Mouse (Mus musculus) forebrain, embryonic 12.5 days (tissue): ENCODE measurements at regions not wholly inside any gene's neighbourhood (a gene's known extent, or its start where the extent isn't known, plus 50 kb on each side); places are given as distances from the start of the nearest gene placed in this dataset.

Experiments
- ATAC-seq: fragments of 200-750 bp; cut with Nextera tagmentation; 2 replicates; pipeline ENCODE4 v1.8.0; 2017; ENCODE audit warnings: moderate TSS enrichment; ENCODE audit not compliant: low FRiP score
- H3K27ac ChIP-seq: fragments of 300-500 bp; sonication (generic); 2 replicates; pipeline ENCODE4 v1.5.1; 2016; ENCODE audit warnings: mild to moderate bottlenecking
- H3K27me3 ChIP-seq: fragments of 300-500 bp; sonication (generic); 2 replicates; pipeline ENCODE4 v1.6.1; 2016; ENCODE audit warnings: mild to moderate bottlenecking
- H3K36me3 ChIP-seq: fragments of 300-500 bp; sonication (generic); replicated peaks from 2 replicates; pipeline ENCODE4 v1.6.1; 2016; ENCODE audit warnings: mild to moderate bottlenecking
- H3K4me1 ChIP-seq: fragments of 300-500 bp; sonication (generic); 2 replicates; pipeline ENCODE4 v1.6.1; 2016
- H3K4me2 ChIP-seq: fragments of 300-500 bp; sonication (generic); 2 replicates; pipeline ENCODE4 v1.6.1; 2016; ENCODE audit warnings: mild to moderate bottlenecking, moderate library complexity
- H3K4me3 ChIP-seq: fragments of 300-500 bp; sonication (generic); replicated peaks from 2 replicates; pipeline ENCODE4 v1.5.1; 2016; ENCODE audit warnings: mild to moderate bottlenecking
- H3K9ac ChIP-seq: fragments of 300-500 bp; sonication (generic); 2 replicates; pipeline ENCODE4 v1.6.1; 2016; ENCODE audit warnings: mild to moderate bottlenecking
- H3K9me3 ChIP-seq: fragments of 300-500 bp; sonication (generic); 2 replicates; pipeline ENCODE4 v1.6.1; 2016
- WGBS: fragments of 180-500 bp; shearing (Covaris S2); methylation state at CpG from one replicate; pipeline ENCODE4 v1.1.7; 2016; 5-methylcytosine and 5-hydroxymethylcytosine counted together

DNA sequence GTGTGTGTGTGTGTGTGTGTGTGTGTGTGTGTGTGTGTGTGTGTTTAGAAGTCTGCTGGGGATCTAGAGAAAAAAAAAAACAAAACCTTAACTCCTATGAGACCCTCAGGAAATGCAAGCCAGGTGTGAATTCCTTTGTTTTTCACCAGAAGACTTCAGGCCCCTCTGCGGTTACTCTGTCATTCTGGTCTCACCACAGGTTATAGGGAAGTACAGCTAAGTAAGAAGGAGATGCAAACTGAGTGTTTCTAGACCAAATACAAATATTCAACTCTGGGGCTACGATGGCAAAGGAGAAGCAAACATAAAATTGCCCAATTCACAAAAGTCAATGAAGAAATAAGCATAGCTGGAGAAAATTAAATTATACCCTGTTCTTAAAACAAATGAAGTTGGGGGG lies 54.9 kb upstream of the Basp1 start:
- Histone ChIP-seq H3K4me2 (no peak overlapping the region), H3K4me3 (no peak overlapping the region), H3K27me3 (0 out of 2 replicates have a peak, but pooled peaks cover 5% of the 10 kb centered on the region), H3K9ac (no peak overlapping the region), H3K27ac (no peak overlapping the region), H3K4me1 (no peaks in the 10 kb centered on the region), H3K9me3 (no peaks in the 10 kb centered on the region), H3K36me3 (no peaks in the 10 kb centered on the region)
- WGBS = 87% methylated on average over 2 of the region's 2 CpGs
- ATAC-seq = no peak

DNA sequence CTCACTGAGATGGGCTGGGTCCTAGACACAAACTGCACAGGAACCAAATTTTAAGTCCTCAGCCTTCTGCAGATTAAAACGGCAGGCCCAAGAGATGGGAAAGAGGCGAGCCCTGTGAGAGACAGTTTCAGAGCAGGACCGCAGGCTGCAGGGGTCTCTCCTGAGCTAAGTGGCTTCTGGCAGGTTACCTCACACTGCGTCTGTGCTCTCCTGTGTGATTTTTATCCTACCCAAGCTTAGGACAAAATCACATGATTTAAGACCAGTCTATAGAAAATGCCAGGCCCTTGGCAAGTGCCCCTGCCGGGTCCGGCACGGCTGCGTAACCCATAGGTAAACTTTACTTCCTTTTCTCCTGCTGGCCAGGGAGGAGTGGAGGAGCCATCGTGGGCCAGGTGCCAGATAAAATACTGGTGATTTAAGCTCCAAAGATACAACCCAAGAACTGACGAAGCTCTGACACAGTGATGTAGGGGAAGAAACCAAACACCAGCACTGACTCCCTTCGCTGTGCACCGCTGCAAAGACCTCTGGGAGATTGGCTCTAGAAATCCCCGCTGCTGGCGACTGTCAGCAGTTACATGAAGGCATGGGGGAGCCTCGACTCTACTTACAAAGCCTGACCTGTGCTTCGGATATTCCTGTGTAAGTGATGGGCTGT lies 55.8 kb upstream of the Basp1 start:
- H3K9me3 ChIP-seq = no peaks in the 10 kb centered on the region
- H3K27ac ChIP-seq = no peak overlapping the region
- 78% methylated on average over 16 of the region's 16 CpGs for WGBS
- no peak for ATAC-seq
- H3K36me3 ChIP-seq = no peaks in the 10 kb centered on the region
- H3K4me3 ChIP-seq = no peak overlapping the region
- no peaks in the 10 kb centered on the region for H3K4me1 ChIP-seq
- H3K4me2 ChIP-seq = no peak overlapping the region
- no peak overlapping the region for H3K9ac ChIP-seq
- H3K27me3 ChIP-seq = 0 out of 2 replicates have a peak, but pooled peaks cover 5% of the 10 kb centered on the region

DNA sequence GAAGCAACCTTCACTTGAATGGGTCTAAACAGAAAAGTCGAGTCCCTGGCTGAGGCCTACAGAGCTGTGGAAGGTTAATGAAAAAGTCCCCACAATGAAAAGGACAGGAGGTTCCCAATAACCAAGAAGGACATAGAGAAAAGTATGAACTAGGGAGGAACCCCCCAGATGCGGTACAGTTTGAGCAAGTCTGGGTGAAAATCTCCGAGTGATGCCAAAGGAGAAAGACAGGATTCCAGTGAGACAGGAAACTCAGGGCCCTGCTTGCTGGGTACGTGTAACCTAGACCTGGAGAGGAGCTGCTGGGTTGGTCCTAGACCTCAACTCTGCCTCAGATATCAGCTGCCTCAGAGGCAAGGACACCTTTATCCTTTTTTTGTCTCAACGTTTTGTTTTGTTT lies 57.8 kb upstream of the Basp1 start:
- Histone ChIP-seq H3K4me2 (no peak overlapping the region), H3K4me3 (no peak overlapping the region), H3K27me3 (0 out of 2 replicates have a peak, but pooled peaks cover 5% of the 10 kb centered on the region), H3K4me1 (no peaks in the 10 kb centered on the region), H3K9ac (no peak overlapping the region), H3K9me3 (no peaks in the 10 kb centered on the region), H3K36me3 (no peaks in the 10 kb centered on the region), H3K27ac (no peak overlapping the region)
- WGBS = 81% methylated on average over 5 of the region's 5 CpGs
- no peak for ATAC-seq

DNA sequence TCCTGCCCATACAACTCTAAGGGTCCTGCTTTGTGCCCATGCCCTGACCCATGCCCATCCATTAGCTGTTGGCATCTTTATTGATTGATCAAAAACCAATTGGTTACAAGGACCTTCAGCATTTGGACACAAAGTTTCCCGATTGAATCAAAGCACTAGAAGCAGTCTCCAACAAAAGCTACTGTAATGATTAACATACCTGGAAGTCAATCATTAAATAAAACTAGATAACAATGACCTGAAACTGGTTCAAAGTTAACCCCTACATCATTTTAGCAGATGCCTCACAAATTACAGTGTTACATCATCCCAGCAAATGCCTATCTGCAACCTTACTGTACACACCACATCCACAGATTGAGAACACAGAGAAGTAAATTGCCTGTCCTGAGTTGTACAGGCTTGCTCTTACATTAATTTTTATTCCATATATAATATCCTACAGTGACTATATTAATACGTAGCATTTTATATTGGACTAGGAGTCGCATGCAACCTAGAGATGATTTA lies 59.7 kb upstream of the Basp1 start:
- Histone ChIP-seq H3K4me2 (no peak overlapping the region), H3K4me3 (no peak overlapping the region), H3K27me3 (0 out of 2 replicates have a peak, but pooled peaks cover 5% of the 10 kb centered on the region), H3K36me3 (no peaks in the 10 kb centered on the region), H3K4me1 (no peaks in the 10 kb centered on the region), H3K27ac (no peak overlapping the region), H3K9me3 (no peaks in the 10 kb centered on the region), H3K9ac (no peak overlapping the region)
- 93% methylated on average over 3 of the region's 3 CpGs for WGBS
- ATAC-seq = no peak

DNA sequence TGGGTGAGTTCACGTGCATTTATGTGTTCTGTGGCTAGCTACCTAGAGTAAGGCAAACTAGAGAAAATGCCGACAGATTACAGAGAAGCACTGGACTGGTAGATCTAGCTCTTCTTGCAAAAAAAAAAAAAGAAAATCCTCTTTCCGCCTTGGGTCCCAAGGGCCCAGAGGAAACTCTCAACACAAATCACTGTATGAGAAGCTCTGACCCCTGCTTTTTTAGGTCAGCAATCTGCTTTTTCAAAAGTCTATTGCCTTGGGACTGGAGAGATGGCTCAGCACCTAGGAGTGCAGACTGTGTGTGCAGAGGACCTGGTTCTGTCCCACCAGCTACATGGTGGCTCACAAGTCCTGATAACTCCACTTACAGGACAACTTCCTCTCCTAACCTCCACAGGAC lies 60.5 kb upstream of the Basp1 start:
- Histone ChIP-seq H3K4me2 (no peak overlapping the region), H3K27ac (no peak overlapping the region), H3K4me1 (no peaks in the 10 kb centered on the region), H3K9me3 (no peaks in the 10 kb centered on the region), H3K36me3 (no peaks in the 10 kb centered on the region), H3K4me3 (no peak overlapping the region), H3K27me3 (peaks cover 5% of the 10 kb centered on the region; the same call in 1 of the 2 replicates), H3K9ac (no peak overlapping the region)
- no peak for ATAC-seq
- WGBS = 90% methylated on average over 3 of the region's 3 CpGs

DNA sequence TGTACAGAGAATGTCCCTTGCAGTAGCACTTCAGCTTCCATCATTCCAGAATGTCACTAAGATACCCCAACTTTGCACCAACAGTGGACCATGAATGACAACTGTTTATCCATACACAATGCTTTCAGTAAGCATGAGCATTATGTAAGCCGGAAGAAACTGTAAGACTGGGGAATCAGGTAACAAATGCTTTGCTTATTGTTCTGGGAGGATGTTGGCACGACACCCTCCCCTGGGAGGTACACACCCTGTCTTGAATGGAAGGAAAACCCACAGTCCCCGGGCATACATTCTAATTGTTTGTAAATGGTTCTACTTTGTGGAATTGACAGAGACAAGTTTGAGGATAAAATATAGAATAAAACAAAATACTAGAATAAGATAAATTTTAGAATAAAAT lies 69.0 kb upstream of the Basp1 start:
- 72% methylated on average over 3 of the region's 3 CpGs for WGBS
- Histone ChIP-seq H3K9ac (no peak overlapping the region), H3K4me2 (no peak overlapping the region), H3K9me3 (no peaks in the 10 kb centered on the region), H3K27me3 (peaks cover 30% of the 10 kb centered on the region), H3K36me3 (no peaks in the 10 kb centered on the region), H3K4me1 (no peaks in the 10 kb centered on the region), H3K4me3 (no peak overlapping the region), H3K27ac (no peak overlapping the region)
- ATAC-seq = no peak

DNA sequence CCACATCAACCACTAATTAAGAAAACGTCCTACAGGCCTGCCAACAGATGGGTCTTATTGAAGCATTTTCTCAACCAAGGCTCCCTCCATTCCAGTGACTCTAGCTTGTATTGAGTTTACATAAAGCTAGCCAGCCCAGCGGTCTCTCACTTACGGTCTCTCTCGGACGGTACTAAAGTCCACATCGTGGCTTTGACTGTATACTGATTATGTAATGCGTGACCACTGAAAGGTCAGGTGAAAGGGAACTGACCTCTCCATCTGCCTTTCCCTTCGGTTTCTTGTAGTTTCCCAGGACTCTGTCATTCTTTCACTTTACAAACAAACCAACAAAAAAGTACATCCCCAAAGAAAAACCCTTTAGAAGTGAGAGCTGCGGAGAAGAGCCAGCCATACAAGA lies 71.8 kb upstream of the Basp1 start:
- H3K9me3 ChIP-seq = no peaks in the 10 kb centered on the region
- 0 out of 2 replicates have a peak, but pooled peaks have one; percentile 20 for ATAC-seq
- H3K4me3 ChIP-seq = no peak overlapping the region
- peaks cover 56% of the 10 kb centered on the region for H3K27me3 ChIP-seq
- 70% methylated on average over 9 of the region's 9 CpGs for WGBS
- H3K4me2 ChIP-seq = no peak overlapping the region
- H3K4me1 ChIP-seq = no peaks in the 10 kb centered on the region
- H3K27ac ChIP-seq = no peak overlapping the region
- no peaks in the 10 kb centered on the region for H3K36me3 ChIP-seq
- no peak overlapping the region for H3K9ac ChIP-seq

DNA sequence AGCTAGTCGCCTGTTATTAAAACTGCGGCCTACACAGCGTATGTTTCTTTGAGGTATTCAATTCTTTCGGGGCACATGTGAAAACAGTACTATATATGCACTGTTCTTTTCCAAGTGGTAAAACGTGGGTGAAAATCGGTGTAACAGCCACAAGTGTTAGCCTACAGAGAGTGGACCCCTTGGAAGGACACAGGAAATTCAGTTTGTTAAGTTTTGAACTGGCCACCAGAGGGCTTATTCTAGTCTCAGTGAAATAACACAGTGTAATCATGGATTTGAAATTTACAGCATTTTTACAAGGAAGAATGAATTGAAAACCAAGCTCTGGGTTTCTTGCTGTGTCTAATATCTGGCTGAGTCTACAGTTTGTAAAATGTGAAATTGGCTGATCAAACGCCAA lies 72.6 kb upstream of the Basp1 start:
- Histone ChIP-seq H3K9ac (no peak overlapping the region), H3K4me2 (no peak overlapping the region), H3K27me3 (peaks cover 57% of the 10 kb centered on the region), H3K4me3 (no peak overlapping the region), H3K9me3 (no peaks in the 10 kb centered on the region), H3K36me3 (no peaks in the 10 kb centered on the region), H3K27ac (no peak overlapping the region), H3K4me1 (no peaks in the 10 kb centered on the region)
- 83% methylated on average over 7 of the region's 7 CpGs for WGBS
- no peak for ATAC-seq

DNA sequence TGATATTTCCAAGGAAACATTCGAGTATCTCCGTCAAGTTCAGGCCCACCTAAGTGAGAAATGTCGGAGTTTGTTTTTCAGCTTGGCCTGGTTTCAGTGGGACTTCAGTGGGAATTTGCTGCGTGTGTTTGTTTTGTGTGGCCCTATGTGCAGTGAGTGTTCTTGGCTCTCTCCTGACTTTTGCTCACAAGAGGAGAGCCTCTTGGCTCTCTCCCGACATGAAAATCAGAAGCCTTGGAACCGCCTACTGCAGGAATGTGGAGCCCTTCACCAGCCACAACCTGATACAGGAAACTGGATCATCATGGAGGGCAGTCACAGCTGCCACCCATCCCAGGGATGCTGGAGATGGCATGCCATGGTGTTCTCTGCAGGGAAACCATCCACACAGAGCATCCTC lies 76.2 kb upstream of the Basp1 start:
- no peak for ATAC-seq
- H3K9ac ChIP-seq = no peak overlapping the region
- H3K27ac ChIP-seq = no peak overlapping the region
- no peaks in the 10 kb centered on the region for H3K9me3 ChIP-seq
- peaks cover 91% of the 10 kb centered on the region for H3K27me3 ChIP-seq
- H3K4me1 ChIP-seq = no peaks in the 10 kb centered on the region
- H3K36me3 ChIP-seq = no peaks in the 10 kb centered on the region
- H3K4me3 ChIP-seq = no peak overlapping the region
- no peak overlapping the region for H3K4me2 ChIP-seq
- 90% methylated on average over 6 of the region's 6 CpGs for WGBS

DNA sequence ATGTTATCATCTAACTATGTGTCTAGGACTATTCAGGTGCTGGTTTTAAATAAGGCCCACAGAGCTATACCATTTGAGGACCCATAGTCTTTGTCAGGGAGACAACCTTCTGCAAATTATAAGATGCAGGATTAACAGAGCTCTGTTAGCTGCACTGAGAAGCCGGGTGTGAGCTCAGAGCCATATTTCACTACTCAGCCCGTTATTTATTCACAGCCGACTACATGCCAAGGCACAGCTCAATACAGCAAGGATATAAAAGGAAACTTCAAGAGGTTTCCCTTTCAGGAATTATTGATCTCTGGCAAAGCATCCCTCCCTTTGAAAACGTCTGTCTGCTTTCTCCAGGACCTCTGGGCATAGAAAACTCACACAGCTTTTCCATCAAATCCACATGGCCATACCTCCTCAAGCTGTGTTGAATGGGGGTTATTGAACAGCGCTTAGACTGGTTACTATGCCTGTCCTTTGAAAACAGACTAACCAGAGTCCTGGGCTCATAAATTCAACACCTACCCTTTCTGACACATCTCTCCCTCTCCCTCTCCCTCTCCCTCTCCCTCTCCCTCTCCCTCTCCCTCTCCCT lies 78.7 kb upstream of the Basp1 start:
- H3K9me3 ChIP-seq = no peaks in the 10 kb centered on the region
- no peak overlapping the region for H3K9ac ChIP-seq
- ATAC-seq = no peak
- no peak overlapping the region for H3K27ac ChIP-seq
- H3K36me3 ChIP-seq = no peaks in the 10 kb centered on the region
- peaks cover 96% of the 10 kb centered on the region for H3K27me3 ChIP-seq
- 54% methylated on average over 5 of the region's 5 CpGs for WGBS
- no peak overlapping the region for H3K4me3 ChIP-seq
- no peaks in the 10 kb centered on the region for H3K4me1 ChIP-seq
- no peak overlapping the region for H3K4me2 ChIP-seq

DNA sequence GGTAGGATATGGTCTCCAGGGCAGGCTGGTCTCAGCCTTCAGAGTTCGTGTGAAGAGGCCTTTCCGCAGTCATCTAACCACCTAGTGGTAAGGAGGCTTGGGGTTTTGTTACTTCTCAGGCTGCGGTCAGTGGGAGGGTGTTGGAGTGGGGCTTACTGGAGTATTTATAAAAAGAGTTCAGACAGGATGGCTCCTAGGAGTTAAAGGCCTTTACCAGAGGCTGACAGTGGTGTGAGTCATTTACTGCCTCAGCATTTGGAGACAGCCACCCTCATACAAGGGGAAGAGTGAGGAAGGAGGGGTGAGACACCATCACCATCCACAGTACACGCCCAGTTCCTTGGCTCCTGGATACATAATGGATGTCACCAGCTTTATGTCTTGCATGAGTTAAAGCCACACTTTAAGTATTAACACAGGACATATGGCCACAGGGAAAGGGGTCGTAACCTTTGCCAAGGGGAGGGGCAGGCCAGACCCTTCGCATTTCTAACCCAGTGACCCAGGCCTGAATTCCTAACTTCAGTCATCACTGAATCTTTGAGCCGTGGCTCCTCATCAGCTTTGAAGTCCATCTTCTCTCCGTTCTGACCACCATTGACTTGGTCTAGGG lies 81.2 kb upstream of the Basp1 start:
- no peak overlapping the region for H3K4me2 ChIP-seq
- H3K4me1 ChIP-seq = peaks cover 4% of the 10 kb centered on the region; the same call in 1 of the 2 replicates
- peaks cover 86% of the 10 kb centered on the region for H3K27me3 ChIP-seq
- H3K9me3 ChIP-seq = no peaks in the 10 kb centered on the region
- no peak overlapping the region for H3K27ac ChIP-seq
- WGBS = 73% methylated on average over 8 of the region's 8 CpGs
- H3K4me3 ChIP-seq = no peak overlapping the region
- H3K36me3 ChIP-seq = no peaks in the 10 kb centered on the region
- ATAC-seq = no peak
- no peak overlapping the region for H3K9ac ChIP-seq

DNA sequence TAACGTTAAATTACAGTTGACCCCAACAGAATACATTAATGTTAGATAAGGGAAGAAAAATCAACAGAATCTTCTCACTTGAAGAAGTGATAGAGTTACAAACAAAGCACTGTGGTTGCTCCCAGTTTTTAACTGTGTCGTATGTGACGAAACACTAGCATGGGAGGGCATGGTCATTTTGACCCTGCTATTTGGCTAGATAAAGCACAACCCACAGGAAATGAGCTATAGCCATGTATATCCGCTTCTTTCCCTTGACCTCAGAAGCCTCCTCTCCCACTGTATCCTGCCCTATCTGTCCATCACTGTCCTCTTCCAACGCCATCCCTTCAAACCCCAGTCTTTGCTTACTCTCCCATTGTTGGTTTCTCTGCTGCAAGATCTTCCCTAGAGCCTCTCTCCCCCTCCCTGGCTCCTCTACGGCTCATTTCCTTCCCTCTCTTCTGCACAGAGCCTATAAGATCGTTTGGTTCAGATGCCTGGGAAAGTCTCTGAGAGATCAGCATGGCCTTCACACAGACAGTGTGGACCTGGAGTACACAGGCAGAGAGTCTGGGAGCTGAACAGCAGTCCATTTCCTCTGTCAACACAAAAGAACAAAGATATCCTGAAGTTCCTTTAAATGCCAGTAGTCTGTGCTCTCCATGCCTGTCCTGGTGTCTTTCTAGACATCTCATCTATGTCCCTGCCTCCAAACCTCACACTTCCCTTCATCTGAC lies 82.5 kb upstream of the Basp1 start:
- Histone ChIP-seq H3K4me1 (peaks cover 4% of the 10 kb centered on the region; the same call in 1 of the 2 replicates), H3K4me2 (no peak overlapping the region), H3K36me3 (no peaks in the 10 kb centered on the region), H3K27me3 (peaks cover 85% of the 10 kb centered on the region), H3K9me3 (no peaks in the 10 kb centered on the region), H3K9ac (no peak overlapping the region), H3K4me3 (no peak overlapping the region), H3K27ac (no peak overlapping the region)
- 74% methylated on average over 7 of the region's 7 CpGs for WGBS
- no peak for ATAC-seq
